ENCODE assay signal across 25 mouse cellular contexts in genomic region chr10:61415240-61415639, GRCm38 (mm10). TPM values are rescaled to one million over a fixed set of nuclear protein-coding genes. Genes with fewer than 3 reads are reported as not detected.
DNase-seq lines count a peak whose midpoint lies in the region; ATAC-seq and TF ChIP-seq lines count a peak whose summit lies in the region.
"Had no signal": no experiment of that assay in that cellular context is flagged by ENCODE, and none has a peak within 500 bp of the region (broad histone marks: within the 10 kb centered on the region; RNA-seq: fewer than 3 reads in every experiment).

No protein-coding gene starts in this region.

- H3K27me3 ChIP-seq in heart, adult 2 months (ENCODE audit: control insufficient read depth, insufficient read depth, low read length): peaks cover 4% of the 10 kb centered on the region; the same call in 1 of the 2 replicates
- peaks cover 35% of the 10 kb centered on the region for H3K27me3 ChIP-seq in liver, embryonic 14.5 days (ENCODE audit: control insufficient read depth, insufficient read depth, low read length)
- peaks cover 45% of the 10 kb centered on the region for H3K27me3 ChIP-seq in liver, embryonic 12.5 days (replicated peaks)
- no peaks in the 10 kb centered on the region for H3K27me3 ChIP-seq in ES-Bruce4 (ENCODE audit: control insufficient read depth, insufficient read depth, low read length, poor library complexity, severe bottlenecking)
- peaks cover 6% of the 10 kb centered on the region; the same call in 1 of the 2 replicates for H3K27me3 ChIP-seq in stomach, postnatal 0 days (ENCODE audit: control insufficient read depth, insufficient read depth, low read length)

- WGBS in heart, adult 2 months: 83% methylated on average over 3 of the region's 3 CpGs
- WGBS in liver, embryonic 14.5 days (ENCODE audit: insufficient replicate concordance): 80% methylated on average over 3 of the region's 3 CpGs
- WGBS in liver, embryonic 12.5 days (ENCODE audit: insufficient replicate concordance): 74% methylated on average over 3 of the region's 3 CpGs
- 63% methylated on average over 3 of the region's 3 CpGs for WGBS in stomach, postnatal 0 days

- no peak overlapping the region for H3K9ac ChIP-seq in heart, adult 2 months (ENCODE audit: low read depth, low read length)
- H3K9ac ChIP-seq in liver, embryonic 14.5 days (replicated peaks): no peak overlapping the region
- H3K9ac ChIP-seq in liver, embryonic 12.5 days: no peak overlapping the region
- H3K9ac ChIP-seq in ES-Bruce4 (ENCODE audit: low read depth, poor library complexity, severe bottlenecking): no peak overlapping the region
- no peak overlapping the region for H3K9ac ChIP-seq in stomach, postnatal 0 days (ENCODE audit: low read length)
- H3K9ac ChIP-seq: midbrain, embryonic 15.5 days had no signal

- no peak overlapping the region for H3K27ac ChIP-seq in heart, adult 2 months
- H3K27ac ChIP-seq in liver, embryonic 14.5 days: no peak overlapping the region
- no peak overlapping the region for H3K27ac ChIP-seq in liver, embryonic 12.5 days
- peak overlapping the region; percentile 98 for H3K27ac ChIP-seq in ES-Bruce4 (ENCODE audit: insufficient read depth, low read length)
- no peak overlapping the region for H3K27ac ChIP-seq in stomach, postnatal 0 days (replicated peaks)
- H3K27ac ChIP-seq: midbrain, embryonic 15.5 days had no signal

- no peak for TF ChIP-seq POLR2A in heart, adult 2 months (IDR thresholded peaks at IDR 0.05; ENCODE audit: insufficient read depth, low read depth, low read length)
- TF ChIP-seq POLR2A in ES-Bruce4 (IDR thresholded peaks at IDR 0.05; ENCODE audit: insufficient read depth, low read length): no peak

- H3K4me2 ChIP-seq in liver, embryonic 14.5 days (ENCODE audit: low read depth): no peak overlapping the region
- no peak overlapping the region for H3K4me2 ChIP-seq in liver, embryonic 12.5 days
- H3K4me2 ChIP-seq in stomach, postnatal 0 days (replicated peaks; ENCODE audit: low read depth): no peak overlapping the region
- H3K4me2 ChIP-seq: midbrain, embryonic 15.5 days had no signal

- intact Hi-C loops in heart, adult 2 months (cut with DNase I): no loop called here
- intact Hi-C loops in heart, postnatal 10 days (cut with DNase I): no loop called here

- H3K4me1 ChIP-seq in heart, adult 2 months (ENCODE audit: control insufficient read depth, insufficient read depth, low read length): peaks cover 2% of the 10 kb centered on the region
- H3K4me1 ChIP-seq in liver, embryonic 14.5 days (replicated peaks; ENCODE audit: control insufficient read depth in 2 of 2, insufficient read depth in 2 of 2, low read length in 1 of 2): peaks cover 28 to 44% of the 10 kb centered on the region in 2 experiments
- peaks cover 79% of the 10 kb centered on the region for H3K4me1 ChIP-seq in liver, embryonic 12.5 days
- peaks cover 6% of the 10 kb centered on the region for H3K4me1 ChIP-seq in ES-Bruce4 (ENCODE audit: control insufficient read depth, insufficient read depth, low read length)
- H3K4me1 ChIP-seq in stomach, postnatal 0 days (replicated peaks; ENCODE audit: control insufficient read depth, insufficient read depth): 0 out of 2 replicates have a peak, but pooled peaks cover 2% of the 10 kb centered on the region

- no peaks in the 10 kb centered on the region for H3K9me3 ChIP-seq in liver, embryonic 14.5 days (ENCODE audit: control insufficient read depth, low read length)
- no peaks in the 10 kb centered on the region for H3K9me3 ChIP-seq in liver, embryonic 12.5 days (replicated peaks)
- H3K9me3 ChIP-seq in ES-Bruce4 (replicated peaks; ENCODE audit: control insufficient read depth, insufficient read depth, low read length, poor library complexity, severe bottlenecking): no peaks in the 10 kb centered on the region
- H3K9me3 ChIP-seq in stomach, postnatal 0 days (ENCODE audit: control insufficient read depth, low read length): no peaks in the 10 kb centered on the region
- H3K9me3 ChIP-seq: midbrain, embryonic 15.5 days had no signal

- no peaks in the 10 kb centered on the region for H3K36me3 ChIP-seq in heart, adult 2 months (ENCODE audit: control insufficient read depth, insufficient read depth, low read length)
- H3K36me3 ChIP-seq in liver, embryonic 14.5 days (replicated peaks; ENCODE audit: control insufficient read depth, insufficient read depth, low read depth): no peaks in the 10 kb centered on the region
- no peaks in the 10 kb centered on the region for H3K36me3 ChIP-seq in liver, embryonic 12.5 days
- peaks cover 6% of the 10 kb centered on the region for H3K36me3 ChIP-seq in ES-Bruce4 (ENCODE audit: control insufficient read depth, insufficient read depth, low read length, poor library complexity, severe bottlenecking)
- H3K36me3 ChIP-seq in stomach, postnatal 0 days (ENCODE audit: control insufficient read depth, insufficient read depth, low read length): no peaks in the 10 kb centered on the region
- H3K36me3 ChIP-seq: midbrain, embryonic 15.5 days had no signal

- no peak for DNase-seq in heart, adult 2 months
- DNase-seq in heart, postnatal 10 days: no peak
- no peak for DNase-seq in liver, embryonic 14.5 days (ENCODE audit: low read depth in 3 of 3, low spot score in 3 of 3)
- DNase-seq in stomach, postnatal 0 days (ENCODE audit: low spot score): no peak
- no peak for DNase-seq in embryo, embryonic 9.5 days (ENCODE audit: extremely low spot score)
- DNase-seq: adrenal gland, postnatal 10 days; cerebellum, adult 8-10 months; cerebellum, postnatal 25 days; kidney, adult 9 months; kidney, postnatal 25 days; layer of hippocampus, postnatal 36 days; left cerebral cortex, postnatal 4 days; lung, adult 18-20 months; lung, postnatal 10 days; right cerebral cortex, adult 18-20 months; spleen, adult 18-20 months; thymus, adult 18-20 months; thymus, postnatal 25 days had no signal

- H3K79me2 ChIP-seq in heart, adult 2 months (replicated peaks; ENCODE audit: control insufficient read depth, insufficient read depth, low read length): no peaks in the 10 kb centered on the region

- no peak overlapping the region for H3K4me3 ChIP-seq in heart, adult 2 months
- H3K4me3 ChIP-seq in liver, embryonic 14.5 days (ENCODE audit: insufficient read depth in 1 of 2, low read depth in 2 of 2, low read length in 2 of 2): no peak overlapping the region
- H3K4me3 ChIP-seq in liver, embryonic 12.5 days: no peak overlapping the region
- H3K4me3 ChIP-seq in ES-Bruce4 (ENCODE audit: low read depth, low read length): peak overlapping the region; percentile 2; the same call in 1 of the 2 replicates
- H3K4me3 ChIP-seq in stomach, postnatal 0 days (ENCODE audit: low read depth, low read length): no peak overlapping the region
- H3K4me3 ChIP-seq: midbrain, embryonic 15.5 days had no signal

- TF ChIP-seq CTCF in heart, adult 2 months (IDR thresholded peaks at IDR 0.05): peak; percentile 29
- peak; percentile 40 for TF ChIP-seq CTCF in liver, embryonic 14.5 days (IDR thresholded peaks at IDR 0.05; ENCODE audit: low read depth)
- no peak for TF ChIP-seq CTCF in ES-Bruce4 (IDR thresholded peaks at IDR 0.05; ENCODE audit: low read depth, low read length)
- TF ChIP-seq CTCF in stomach, postnatal 0 days (IDR thresholded peaks at IDR 0.05; ENCODE audit: low read depth): peak; percentile 20; the same call in 1 of the 2 replicates

- TF ChIP-seq EP300 in heart, adult 2 months (IDR thresholded peaks at IDR 0.05; ENCODE audit: insufficient read depth, low read depth, low read length): no peak
- no peak for TF ChIP-seq EP300 in liver, embryonic 14.5 days (IDR thresholded peaks at IDR 0.05; ENCODE audit: low read depth)
- TF ChIP-seq EP300 in ES-Bruce4 (IDR thresholded peaks at IDR 0.05; ENCODE audit: insufficient read depth, low read depth, low read length): no peak
- no peak for TF ChIP-seq EP300 in stomach, postnatal 0 days (optimal IDR thresholded peaks at IDR 0.05)

- ATAC-seq in liver, embryonic 14.5 days (ENCODE audit: insufficient read depth): no peak
- no peak for ATAC-seq in liver, embryonic 12.5 days
- ATAC-seq in stomach, postnatal 0 days (ENCODE audit: low FRiP score, low TSS enrichment): no peak
- ATAC-seq: forebrain, embryonic 14.5 days; hindbrain, embryonic 16.5 days; midbrain, embryonic 15.5 days had no signal

RNA-seq across cellular contexts. Expression of gene Nodal, which starts 2.5 kb away (rescaled TPM):
- under 1 TPM in 1 of 2 experiments, not detected in 1; 0.10 TPM for total RNA-seq in heart, adult 2 months (2021)
- 0.04 and 0.38 TPM in 2 replicates for polyA plus RNA-seq in heart, adult 2 months (2012; rRNA removed)
- total RNA-seq in heart, postnatal 10 days (2021): under 1 TPM; 0.25 to 0.41 TPM
- polyA plus RNA-seq in liver, embryonic 14.5 days (2012; rRNA removed): 0.58 and 0.64 TPM in 2 replicates
- polyA plus RNA-seq in liver, embryonic 14.5 days (2014; fragmentation: Nextera tagmentation; extraction: Ambion mirVana): 0.57 and 0.72 TPM in 2 replicates
- 0.31 and 0.37 TPM in 2 replicates for polyA plus RNA-seq in liver, embryonic 12.5 days (2016; fragmentation: Nextera tagmentation; extraction: Ambion mirVana)
- 52.2 and 53.5 TPM in 2 replicates for polyA plus RNA-seq in ES-Bruce4 (2011; ENCODE audit: insufficient read depth, insufficient read length, low read depth, missing spikeins)
- 0.05 TPM in 1 of 2 replicates, not detected in the other for polyA plus RNA-seq in stomach, postnatal 0 days (2015; fragmentation: Nextera tagmentation; extraction: Ambion mirVana)
- total RNA-seq: neutrophil, adult 5-6 weeks had no signal
- polyA plus RNA-seq: forebrain, embryonic 14.5 days; neural tube, embryonic 11.5 days had no signal

RNA-seq across cellular contexts. Expression of gene Pald1, which starts 31.9 kb away (rescaled TPM):
- 10 to 100 TPM; 15.3 to 17.6 TPM for total RNA-seq in heart, adult 2 months (2021)
- 17.7 and 20.4 TPM in 2 replicates for polyA plus RNA-seq in heart, adult 2 months (2012; rRNA removed)
- 10 to 100 TPM; 43.3 to 44.7 TPM for total RNA-seq in heart, postnatal 10 days (2021)
- 3.5 and 4.4 TPM in 2 replicates for polyA plus RNA-seq in liver, embryonic 14.5 days (2012; rRNA removed)
- polyA plus RNA-seq in liver, embryonic 14.5 days (2014; fragmentation: Nextera tagmentation; extraction: Ambion mirVana): 3.8 and 4.0 TPM in 2 replicates
- polyA plus RNA-seq in liver, embryonic 12.5 days (2016; fragmentation: Nextera tagmentation; extraction: Ambion mirVana): 12.1 and 12.4 TPM in 2 replicates
- 35.8 and 36.0 TPM in 2 replicates for polyA plus RNA-seq in ES-Bruce4 (2011; ENCODE audit: insufficient read depth, insufficient read length, low read depth, missing spikeins)
- 5.6 and 5.7 TPM in 2 replicates for polyA plus RNA-seq in stomach, postnatal 0 days (2015; fragmentation: Nextera tagmentation; extraction: Ambion mirVana)
- total RNA-seq: neutrophil, adult 5-6 weeks had no signal

RNA-seq across cellular contexts. Expression of gene Eif4ebp2, which starts 37.2 kb away (rescaled TPM):
- 10 to 100 TPM; 70.9 to 71.3 TPM for total RNA-seq in heart, adult 2 months (2021)
- 53.3 and 71.9 TPM in 2 replicates for polyA plus RNA-seq in heart, adult 2 months (2012; rRNA removed)
- 10 to 100 TPM; 89.5 to 93.7 TPM for total RNA-seq in heart, postnatal 10 days (2021)
- 17.6 and 23.1 TPM in 2 replicates for polyA plus RNA-seq in liver, embryonic 14.5 days (2012; rRNA removed)
- polyA plus RNA-seq in liver, embryonic 14.5 days (2014; fragmentation: Nextera tagmentation; extraction: Ambion mirVana): 24.3 and 25.3 TPM in 2 replicates
- 55.2 and 57.6 TPM in 2 replicates for polyA plus RNA-seq in liver, embryonic 12.5 days (2016; fragmentation: Nextera tagmentation; extraction: Ambion mirVana)
- 207 and 210 TPM in 2 replicates for polyA plus RNA-seq in ES-Bruce4 (2011; ENCODE audit: insufficient read depth, insufficient read length, low read depth, missing spikeins)
- polyA plus RNA-seq in stomach, postnatal 0 days (2015; fragmentation: Nextera tagmentation; extraction: Ambion mirVana): 41.5 and 47.7 TPM in 2 replicates

Comparison
In these comparisons a context has a peak if more than half of its experiments do, and no peak if none do; other contexts are left out.
1. RNA of gene Nodal, which starts 2.5 kb away (polyA plus RNA-seq): 52.2 to 53.5 TPM in ES-Bruce4; 0.57 to 0.72 TPM in liver, embryonic 14.5 days, 0.31 to 0.37 TPM in liver, embryonic 12.5 days, 0.04 to 0.38 TPM in heart, adult 2 months and 0.05 TPM in stomach, postnatal 0 days; every median in the first group is over 10 times any median in the second.